Mouse (Mus musculus) layer of hippocampus, postnatal 14 days (tissue): Measurements from ENCODE around the gene Hmcn2. TPM values are rescaled to one million over a fixed set of nuclear protein-coding genes. Genes with fewer than 3 reads are reported as not detected.

Source experiments
- DNase-seq, 2 experiments: peaks; one replicate each; pipeline ENCODE4 v3.0.0; 2021 to 2022; ENCODE audit warnings: low spot score in 2 of 2, mixed read lengths in 1 of 2
- long read RNA-seq, 2 experiments: library from polyadenylated mRNA; stranded (forward); transcript quantifications; one replicate each; pipeline ENCODE4 v2.0.0; 2021
- total RNA-seq, 2 experiments: library from RNA; stranded (reverse); gene quantifications; 2 replicates each; pipeline ENCODE4 v1.2.3; 2021

Gene Hmcn2
- total RNA-seq: under 1 TPM; 0.30 to 0.69 TPM
- long read RNA-seq, experiment 1, partial matches to known transcripts: 0 of 2 reads
- long read RNA-seq, experiment 1, other reads (novel, unspliced or antisense): 2 of 2 reads
- long read RNA-seq, experiment 2, partial matches to known transcripts: 1 of 2 reads
- long read RNA-seq, experiment 2, other reads (novel, unspliced or antisense): 1 of 2 reads

DNA sequence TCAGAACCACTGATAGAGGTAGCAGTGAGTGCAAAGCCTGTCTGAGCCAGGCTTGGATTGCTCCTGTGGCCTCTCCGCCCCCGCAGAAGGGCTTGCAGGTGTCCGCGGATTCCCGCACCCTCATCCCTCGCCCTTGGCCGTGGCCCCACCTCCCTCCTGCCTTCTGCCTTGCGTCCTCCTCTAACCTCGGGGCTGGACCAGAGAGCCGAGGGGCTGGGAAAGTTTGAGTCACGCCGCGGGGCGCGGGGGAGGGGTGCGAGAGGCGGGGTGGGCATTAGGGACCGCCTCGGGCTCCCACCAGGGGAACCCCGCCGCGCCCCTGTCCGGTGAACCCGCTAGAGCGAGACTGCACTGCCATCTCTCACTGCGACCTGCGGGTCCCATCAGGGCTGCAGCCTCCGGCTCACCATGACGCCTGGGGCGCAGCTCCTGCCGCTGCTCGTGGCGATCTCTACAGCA lies at the start of gene Hmcn2:
Gene Hmcn2 (plus strand): TSS at position 409 of the 459 bp plus-strand sequence.
- DNase-seq: no peak

DNA sequence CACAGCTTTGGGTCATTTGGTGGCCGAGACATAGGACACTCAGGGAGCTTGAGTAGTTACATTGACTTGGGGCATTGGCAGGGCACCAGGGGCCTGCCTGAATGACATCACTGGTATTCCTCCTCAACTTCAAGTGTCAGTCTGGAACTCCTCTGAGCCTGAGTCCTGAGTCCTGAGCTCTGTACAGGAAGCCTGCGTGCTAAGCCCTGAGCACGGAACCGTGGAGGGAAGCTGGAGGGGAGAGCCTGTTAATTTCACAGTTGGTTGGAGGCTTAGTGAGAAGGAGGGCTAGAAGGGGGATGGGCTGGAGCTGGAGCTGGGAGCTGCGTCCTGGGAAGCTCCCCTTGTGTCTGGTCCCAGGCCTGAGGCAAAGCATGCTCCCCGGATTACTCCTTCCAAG lies 46.8 kb upstream of the Hmcn2 start:
- DNase-seq: no peak

DNA sequence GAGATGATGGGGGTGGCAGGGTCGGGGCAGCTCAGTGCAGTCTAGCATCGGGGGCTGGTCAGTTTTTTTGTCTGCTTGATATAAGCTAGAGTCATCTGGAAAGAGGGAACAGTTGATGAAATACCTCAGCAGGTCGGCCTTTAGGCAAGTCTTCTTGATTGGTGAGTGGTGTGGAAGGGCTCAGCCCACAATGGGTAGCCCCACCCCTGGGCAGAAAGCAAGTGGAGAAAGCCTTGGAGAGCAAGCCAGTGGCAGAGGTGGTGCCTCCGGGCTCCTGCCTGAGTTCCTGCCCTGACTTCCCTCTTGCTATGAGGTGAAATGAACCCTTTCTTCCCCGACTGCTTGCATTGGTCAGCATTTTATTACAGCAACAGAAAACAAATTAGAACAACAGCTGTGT lies 45.6 kb upstream of the Hmcn2 start:
- no peak for DNase-seq

DNA sequence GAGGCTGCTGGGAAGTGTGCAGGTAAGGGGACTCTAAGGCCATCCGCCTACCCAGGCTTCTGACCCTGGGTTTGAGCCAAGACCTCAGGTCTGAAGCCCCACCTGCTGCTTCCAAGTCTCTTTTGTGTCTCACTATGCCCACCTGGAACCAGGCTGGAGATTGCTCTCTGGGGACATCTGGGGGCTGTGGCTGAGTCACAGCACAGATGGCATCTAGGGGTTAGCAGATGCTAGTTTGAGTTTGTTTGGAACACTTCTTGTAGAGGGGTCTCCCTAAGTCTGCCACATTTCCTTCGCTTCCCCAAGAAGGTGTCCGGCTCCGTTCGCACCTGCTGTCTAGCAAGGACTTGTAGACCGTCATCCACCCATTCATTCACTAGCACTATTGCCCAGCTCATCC lies 45.0 kb upstream of the Hmcn2 start:
- no peak for DNase-seq

GRCm38 (mm10) chr2:31269847-31270246 lies 44.4 kb upstream of the Hmcn2 start:
- DNase-seq: no peak

DNA sequence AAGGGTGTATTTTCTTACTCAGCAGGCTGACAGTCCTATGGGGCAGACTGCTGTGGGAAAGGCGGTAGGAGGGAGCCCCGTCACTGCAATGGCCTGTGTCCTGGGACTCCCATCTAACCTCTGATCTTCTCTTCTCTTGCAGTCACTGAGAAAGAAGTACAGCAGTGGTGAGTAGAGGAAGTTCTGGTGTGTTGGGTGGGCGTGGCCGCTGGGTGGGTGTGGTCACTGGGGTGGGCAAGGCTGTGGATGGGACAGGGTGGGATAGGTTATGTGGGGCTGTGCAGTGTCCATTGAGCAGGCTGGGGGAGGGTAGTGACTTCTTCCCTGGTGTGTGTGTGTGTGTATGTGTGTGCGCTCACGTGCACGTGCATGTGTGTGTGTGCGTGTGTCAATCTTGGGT lies 43.7 kb upstream of the Hmcn2 start:
- no peak for DNase-seq

DNA sequence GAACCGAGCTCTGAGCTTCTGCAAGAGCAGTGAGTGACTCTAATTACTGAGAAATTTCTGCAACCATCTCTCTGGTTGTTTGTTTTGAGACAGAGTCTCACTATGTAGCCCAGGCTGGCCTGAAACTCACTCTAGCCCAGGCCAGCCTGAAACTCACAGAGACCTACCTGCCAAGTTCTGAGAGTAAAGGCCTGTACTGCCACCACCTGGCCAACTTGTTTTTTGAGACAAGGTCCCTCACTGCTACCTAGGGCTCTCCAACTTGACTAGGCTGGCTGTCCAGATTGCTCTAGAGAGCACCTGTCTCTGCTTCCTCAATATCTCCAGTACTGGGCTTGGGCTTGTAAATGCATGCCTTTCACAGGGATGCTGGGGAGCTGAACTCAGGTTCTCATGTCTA lies 43.1 kb upstream of the Hmcn2 start:
- DNase-seq: no peak

GRCm38 (mm10) chr2:31274993-31275392 lies 39.2 kb upstream of the Hmcn2 start:
- no peak for DNase-seq

DNA sequence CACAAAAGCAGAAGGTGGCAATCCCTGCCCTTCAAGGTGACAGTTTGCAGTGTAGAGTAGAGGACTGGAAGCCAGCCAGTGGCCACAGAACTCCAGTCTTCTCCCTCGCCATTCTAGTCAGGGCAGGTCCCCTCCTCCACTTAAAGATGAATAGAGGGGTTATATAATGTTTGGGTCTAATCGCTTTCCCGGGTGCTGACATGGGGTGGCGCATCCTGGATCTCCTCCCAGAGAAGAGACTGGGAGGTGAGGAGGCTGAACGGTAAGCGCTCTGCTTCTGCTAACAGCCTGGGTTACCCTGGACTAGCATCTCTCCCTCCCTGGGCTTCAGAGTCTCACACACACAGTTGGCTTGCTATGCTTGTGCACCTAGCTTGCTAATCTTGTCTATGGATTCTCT lies 36.4 kb upstream of the Hmcn2 start:
- no peak for DNase-seq

- no peak for DNase-seq
These were observed 35.7 kb upstream of the Hmcn2 start for GRCm38 (mm10) chr2:31278483-31278882.

- DNase-seq: no peak
These were observed 33.1 kb upstream of the Hmcn2 start for GRCm38 (mm10) chr2:31281138-31281537.

DNA sequence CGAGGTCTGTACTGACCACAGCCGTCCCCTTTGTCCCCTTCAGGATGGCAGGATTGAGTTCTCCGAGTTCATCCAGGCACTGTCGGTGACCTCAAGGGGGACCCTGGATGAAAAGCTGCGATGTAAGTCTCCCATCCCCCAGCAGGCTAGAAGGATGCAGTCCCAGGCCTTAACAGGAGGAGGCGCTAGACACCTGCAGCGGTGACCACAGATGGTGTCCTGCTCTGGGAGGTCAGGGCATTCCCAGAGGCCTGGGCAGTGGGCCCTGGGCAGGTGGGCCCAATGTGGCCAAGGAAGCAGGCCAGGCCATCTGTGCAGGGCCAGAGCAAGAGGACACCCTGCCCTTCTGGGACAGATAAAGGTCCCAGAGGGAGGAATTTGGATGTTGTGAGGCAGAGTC lies 31.9 kb upstream of the Hmcn2 start:
- no peak for DNase-seq

DNA sequence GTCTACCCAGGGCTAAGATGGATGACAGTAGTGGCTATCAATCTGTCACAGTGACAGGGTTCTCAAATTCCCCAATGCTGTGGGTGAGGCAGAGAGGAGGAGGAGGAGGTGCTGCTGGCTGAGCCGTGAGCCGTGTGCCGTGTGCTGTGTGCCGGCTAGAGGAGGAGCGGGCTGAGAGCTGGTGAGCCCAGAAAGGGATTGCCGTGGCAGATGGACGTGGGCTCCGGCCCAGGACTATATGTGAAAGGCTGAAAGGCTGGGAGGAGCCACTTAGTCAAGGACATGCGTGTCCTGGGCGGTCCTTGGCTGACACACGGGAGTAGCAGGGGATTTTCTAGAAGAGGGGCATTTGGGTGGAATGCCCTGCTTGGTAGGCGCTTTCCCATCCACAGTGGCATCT lies 31.3 kb upstream of the Hmcn2 start:
- DNase-seq: no peak

DNA sequence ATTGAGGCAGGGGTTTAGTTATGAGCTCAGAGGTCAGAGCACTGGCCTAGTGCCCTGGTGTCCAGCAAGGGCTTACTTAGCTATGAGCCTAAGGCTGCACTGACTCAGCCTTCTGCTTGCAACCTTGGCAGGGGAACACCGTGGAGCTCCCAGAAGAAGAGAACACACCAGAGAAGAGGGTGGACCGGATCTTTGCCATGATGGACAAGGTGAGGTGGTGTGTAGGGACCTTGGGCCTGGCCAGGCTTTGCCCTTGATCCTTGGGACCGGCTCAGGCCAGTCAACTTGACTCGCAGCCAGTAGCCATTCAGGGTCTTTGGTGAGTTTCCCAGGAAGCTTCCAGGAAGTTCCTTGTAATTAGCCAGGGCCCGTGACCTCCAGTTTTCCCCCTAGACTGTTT lies 29.7 kb upstream of the Hmcn2 start:
- DNase-seq: no peak

GRCm38 (mm10) chr2:31291421-31291820 lies 22.8 kb upstream of the Hmcn2 start:
- peak; percentile 58 to 65 for DNase-seq

- DNase-seq: peak; percentile 69 to 79
These were observed 19.2 kb upstream of the Hmcn2 start for GRCm38 (mm10) chr2:31294985-31295384.

DNA sequence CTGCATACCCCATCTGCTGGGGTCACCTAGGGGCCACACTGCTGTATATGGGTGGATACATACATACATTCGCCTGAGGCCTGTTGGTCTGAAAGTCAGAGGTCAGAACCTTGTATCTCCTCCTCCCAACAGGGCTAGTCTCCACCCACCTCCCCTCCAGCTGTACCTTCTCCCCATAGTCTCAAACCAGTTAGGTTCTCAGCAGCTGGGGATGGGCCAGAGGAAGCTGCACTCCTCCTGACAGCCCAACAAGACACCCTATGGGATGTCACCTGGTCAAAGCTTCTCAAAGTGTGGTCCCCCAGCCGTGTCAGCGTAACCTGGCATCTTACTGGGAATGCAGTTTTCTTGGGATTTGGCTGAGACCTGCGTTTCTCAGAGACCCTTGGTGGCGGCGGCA lies 17.8 kb upstream of the Hmcn2 start:
- no peak for DNase-seq

DNA sequence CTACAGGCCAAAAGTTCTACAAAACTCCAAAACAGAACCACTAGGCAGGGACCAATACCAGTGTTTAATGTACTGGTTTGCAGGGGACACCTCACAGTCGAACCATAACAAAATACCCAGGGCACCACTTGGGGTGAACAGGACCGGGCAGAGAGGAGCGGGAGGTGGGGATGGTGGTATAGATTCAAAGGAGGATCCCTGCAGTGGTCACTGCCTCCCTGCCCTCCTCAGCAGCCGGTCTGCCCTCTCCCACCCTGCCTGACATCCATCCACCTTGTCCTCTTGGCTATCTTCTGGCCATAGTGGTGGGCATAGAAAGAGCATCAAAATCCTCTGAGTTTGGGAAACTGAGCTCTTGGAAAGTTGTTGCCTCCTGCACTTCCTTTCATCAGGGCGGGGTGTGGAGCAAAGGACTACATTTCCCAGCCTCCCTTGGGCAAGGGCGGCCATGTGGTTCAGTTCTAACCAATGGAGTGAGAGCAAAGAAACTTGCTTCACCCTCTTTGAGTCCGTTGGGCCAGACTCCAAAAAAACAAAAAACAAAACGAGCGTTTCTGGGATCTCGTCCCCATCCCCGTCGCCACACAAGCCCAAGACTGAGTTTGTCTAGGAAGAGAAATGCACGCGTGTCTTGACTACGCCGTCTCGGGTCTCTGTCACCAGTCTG lies 16.5 kb upstream of the Hmcn2 start:
- peak in 1 of 2 experiments; percentile 73 for DNase-seq

GRCm38 (mm10) chr2:31298814-31299213 lies 15.4 kb upstream of the Hmcn2 start:
- DNase-seq: no peak

DNA sequence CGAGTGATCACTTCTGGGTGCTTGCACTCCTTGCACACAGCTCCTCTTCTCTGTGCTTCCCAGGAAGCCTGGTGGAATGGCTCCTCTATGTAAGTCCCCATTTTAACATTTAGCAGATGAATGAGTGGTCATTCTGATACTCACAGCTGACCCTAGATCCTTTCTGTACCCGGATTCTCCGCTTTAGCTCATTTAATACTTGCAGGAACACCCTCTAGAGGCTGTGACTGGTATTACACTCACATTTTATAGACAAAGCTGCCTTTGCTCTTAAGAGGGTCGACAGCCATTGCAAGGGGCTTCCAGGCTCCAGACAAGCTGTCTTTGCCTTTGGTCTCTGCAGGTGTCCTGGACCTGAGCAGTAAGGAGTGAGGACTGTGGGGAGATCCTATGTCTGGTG lies 14.9 kb upstream of the Hmcn2 start:
- DNase-seq: peak in 1 of 2 experiments; percentile 63

- DNase-seq: no peak
These were observed 14.2 kb upstream of the Hmcn2 start for GRCm38 (mm10) chr2:31299996-31300395.

- no peak for DNase-seq
These were observed 11.0 kb upstream of the Hmcn2 start for GRCm38 (mm10) chr2:31303177-31303576.

DNA sequence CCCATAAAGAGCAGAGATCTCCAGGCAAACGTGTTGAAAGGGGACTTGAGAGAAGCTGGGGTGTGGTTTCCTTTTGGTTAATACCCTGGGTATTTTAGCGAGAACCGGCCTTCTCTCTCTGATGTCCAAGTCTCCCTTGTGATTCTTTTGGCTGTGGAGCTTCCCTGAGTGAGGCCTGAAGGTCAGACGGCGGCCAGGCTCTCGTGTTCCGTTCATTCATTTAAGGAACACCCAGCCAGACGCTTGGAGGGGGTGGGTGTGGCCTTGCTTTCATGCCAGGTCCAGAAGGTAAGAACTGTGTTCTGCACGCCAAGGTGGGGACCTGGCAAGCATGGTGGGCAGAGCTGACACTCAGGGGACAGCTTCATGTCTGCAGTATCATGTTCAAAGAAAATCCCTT lies 10.0 kb upstream of the Hmcn2 start:
- DNase-seq: no peak
